Comparison of ENCODE assay signal across 8 mouse cellular contexts in the genomic region with DNA sequence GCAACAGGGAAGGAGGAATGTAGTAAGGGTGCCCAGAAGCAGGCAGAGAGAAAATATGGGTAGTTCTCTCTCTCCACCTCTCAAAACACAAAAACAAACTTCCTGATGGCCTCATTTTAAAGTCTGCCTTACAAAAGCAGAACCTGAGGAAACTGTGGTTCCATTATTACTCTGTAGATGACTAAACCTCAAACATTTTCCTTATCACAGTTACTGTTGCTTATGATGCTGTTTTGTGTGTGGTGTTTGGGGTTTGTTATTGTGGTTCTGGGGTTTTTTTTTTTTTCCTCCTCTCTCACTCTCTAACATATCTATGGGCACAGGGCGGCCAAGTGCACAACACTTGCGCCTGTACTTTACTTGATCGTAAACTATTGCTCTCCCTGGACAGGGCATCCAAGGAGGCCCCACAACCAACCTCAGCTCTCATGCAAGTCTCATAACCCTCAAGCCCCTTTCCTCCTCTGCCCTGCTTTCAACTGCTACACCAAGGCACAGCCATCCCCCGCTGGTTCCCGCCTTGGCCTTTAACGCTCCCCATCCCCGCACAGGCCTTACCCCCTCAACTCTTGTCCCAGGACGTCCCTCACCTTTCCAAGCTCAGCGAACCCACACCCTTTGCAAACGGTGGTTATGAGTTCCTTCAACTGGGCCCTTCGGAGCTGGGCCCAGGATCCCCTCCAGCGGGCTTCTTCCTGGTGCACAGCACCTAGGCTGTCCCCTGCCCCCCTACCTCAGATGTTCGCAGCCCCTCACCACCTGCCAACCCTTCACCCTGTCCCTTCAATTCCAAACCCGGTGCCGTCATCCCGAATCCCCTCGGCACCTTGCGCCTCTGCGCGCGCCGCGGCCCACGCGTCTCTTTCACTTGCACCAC. TPM values are rescaled to one million over a fixed set of nuclear protein-coding genes. Genes with fewer than 3 reads are reported as not detected.
A peak's percentile ranks its signal among the peaks of the same experiment; 100 is the strongest.
DNase-seq lines count a peak whose midpoint lies in the region; TF ChIP-seq lines count a peak whose summit lies in the region.

No protein-coding gene starts in this region.

- TF ChIP-seq CTCF in thymus, adult 2 months (IDR thresholded peaks at IDR 0.05; ENCODE audit: borderline replicate concordance, control insufficient read depth, extremely low read depth, insufficient read depth, low read length, poor library complexity), result no peak

- H3K36me3 ChIP-seq in thymus, adult 2 months (ENCODE audit: control insufficient read depth, insufficient read depth, low read length), result no peaks in the 10 kb centered on the region
- 0 out of 2 replicates have a peak, but pooled peaks cover 8% of the 10 kb centered on the region for H3K36me3 ChIP-seq in midbrain, embryonic 10.5 days

- H3K4me1 ChIP-seq in thymus, adult 2 months (replicated peaks; ENCODE audit: control insufficient read depth, insufficient read depth, low read length), result peaks cover 10% of the 10 kb centered on the region
- H3K4me1 ChIP-seq in midbrain, embryonic 10.5 days, result peaks cover 18% of the 10 kb centered on the region

- peak overlapping the region; percentile 67 for H3K4me3 ChIP-seq in thymus, adult 2 months (ENCODE audit: control insufficient read depth, insufficient read depth, low read length)
- H3K4me3 ChIP-seq in midbrain, embryonic 10.5 days, result peak overlapping the region; percentile 89

- no peak for DNase-seq in thymus, adult 2 months
- DNase-seq in thymus, postnatal 0 days (ENCODE audit: low spot score), result no peak
- peak; percentile 39 for DNase-seq in embryo, embryonic 10.5 days (ENCODE audit: low spot score)
- peak; percentile 2 for DNase-seq in hindlimb bud, embryonic 11.5 days (ENCODE audit: extremely low spot score, low read depth, low spot score)
- no peak for DNase-seq in midbrain, embryonic 10.5 days (ENCODE audit: low spot score)
- no peak for DNase-seq in right cerebral cortex, adult 18-20 months
- no peak for DNase-seq in layer of hippocampus, adult 8-10 months (ENCODE audit: low spot score in 2 of 2)
- DNase-seq in adrenal gland, postnatal 25 days, result no peak

- no peaks in the 10 kb centered on the region for H3K9me3 ChIP-seq in midbrain, embryonic 10.5 days (replicated peaks)

- no peaks in the 10 kb centered on the region for H3K27me3 ChIP-seq in thymus, adult 2 months (ENCODE audit: control insufficient read depth, insufficient read depth, low read length)
- no peaks in the 10 kb centered on the region for H3K27me3 ChIP-seq in midbrain, embryonic 10.5 days (ENCODE audit: low read depth, poor library complexity, severe bottlenecking)

- no peak overlapping the region for H3K27ac ChIP-seq in thymus, adult 2 months (ENCODE audit: control insufficient read depth, insufficient read depth, low read length)
- H3K27ac ChIP-seq in midbrain, embryonic 10.5 days (replicated peaks), result peak overlapping the region; percentile 92

- WGBS in thymus, adult 2 months, result 2% methylated on average over 25 of the region's 25 CpGs
- WGBS in midbrain, embryonic 10.5 days, result 2% methylated on average over 25 of the region's 25 CpGs

- no peak for TF ChIP-seq POLR2A in thymus, adult 2 months (IDR thresholded peaks at IDR 0.05; ENCODE audit: control insufficient read depth, extremely low read depth, insufficient read depth, low read length, poor library complexity)

RNA-seq across cellular contexts. Expression of gene Fam160a2, which starts 0.6 kb away (rescaled TPM):
- polyA plus RNA-seq in thymus, adult 2 months (2012; rRNA removed), result 36.6 and 52.6 TPM in 2 replicates
- polyA plus RNA-seq in thymus, postnatal 0 days (2015; fragmentation: Nextera tagmentation; extraction: Ambion mirVana), result 13.7 and 16.0 TPM in 2 replicates
- 38.6 and 39.3 TPM in 2 replicates for polyA plus RNA-seq in midbrain, embryonic 10.5 days (2016; fragmentation: Nextera tagmentation; extraction: Ambion mirVana)
- 10 to 100 TPM; 53.0 to 63.3 (median 60.1) TPM for total RNA-seq in layer of hippocampus, adult 8-10 months (2022)
- total RNA-seq in adrenal gland, postnatal 25 days (2021), result 33.2 and 33.3 TPM in 2 replicates

RNA-seq across cellular contexts. Expression of gene Cnga4, which starts 5.1 kb away (rescaled TPM):
- polyA plus RNA-seq in thymus, adult 2 months (2012; rRNA removed), result 0.19 TPM in 1 of 2 replicates, not detected in the other
- polyA plus RNA-seq in thymus, postnatal 0 days (2015; fragmentation: Nextera tagmentation; extraction: Ambion mirVana), result 0.05 TPM in 1 of 2 replicates, not detected in the other
- 0.12 TPM in 1 of 2 replicates, not detected in the other for polyA plus RNA-seq in midbrain, embryonic 10.5 days (2016; fragmentation: Nextera tagmentation; extraction: Ambion mirVana)
- total RNA-seq in layer of hippocampus, adult 8-10 months (2022), result 1 to 10 TPM in 1 of 4 experiments, under 1 TPM in 3; 0.54 to 1.1 (median 0.76) TPM
- not detected in 2 replicates for total RNA-seq in adrenal gland, postnatal 25 days (2021)

RNA-seq across cellular contexts. Expression of gene Gm5901, which starts 24.5 kb away (rescaled TPM):
- polyA plus RNA-seq in thymus, adult 2 months (2012; rRNA removed), result 0.08 TPM in 1 of 2 replicates, not detected in the other
- not detected in 2 replicates for polyA plus RNA-seq in thymus, postnatal 0 days (2015; fragmentation: Nextera tagmentation; extraction: Ambion mirVana)
- polyA plus RNA-seq in midbrain, embryonic 10.5 days (2016; fragmentation: Nextera tagmentation; extraction: Ambion mirVana), result not detected in 2 replicates
- not detected for total RNA-seq in layer of hippocampus, adult 8-10 months (2022)
- not detected in 2 replicates for total RNA-seq in adrenal gland, postnatal 25 days (2021)

RNA-seq across cellular contexts. Expression of gene Cckbr, which starts 26.2 kb away (rescaled TPM):
- 0.24 and 0.28 TPM in 2 replicates for polyA plus RNA-seq in thymus, adult 2 months (2012; rRNA removed)
- polyA plus RNA-seq in thymus, postnatal 0 days (2015; fragmentation: Nextera tagmentation; extraction: Ambion mirVana), result 0.06 and 0.20 TPM in 2 replicates
- polyA plus RNA-seq in midbrain, embryonic 10.5 days (2016; fragmentation: Nextera tagmentation; extraction: Ambion mirVana), result 0.20 and 0.27 TPM in 2 replicates
- total RNA-seq in layer of hippocampus, adult 8-10 months (2022), result 10 to 100 TPM in 1 of 4 experiments, 1 to 10 TPM in 3; 8.6 to 10.8 (median 9.4) TPM
- not detected in 2 replicates for total RNA-seq in adrenal gland, postnatal 25 days (2021)

RNA-seq across cellular contexts. Expression of gene Olfr692, which starts 31.3 kb away (rescaled TPM):
- not detected in 2 replicates for polyA plus RNA-seq in thymus, adult 2 months (2012; rRNA removed)
- polyA plus RNA-seq in thymus, postnatal 0 days (2015; fragmentation: Nextera tagmentation; extraction: Ambion mirVana), result not detected in 2 replicates
- polyA plus RNA-seq in midbrain, embryonic 10.5 days (2016; fragmentation: Nextera tagmentation; extraction: Ambion mirVana), result not detected in 2 replicates
- total RNA-seq in layer of hippocampus, adult 8-10 months (2022), result not detected
- total RNA-seq in adrenal gland, postnatal 25 days (2021), result not detected in 2 replicates

Comparison
In these comparisons a context has a peak if more than half of its experiments do, and no peak if none do; other contexts are left out.
1. DNase-seq: peak in embryo, embryonic 10.5 days (single experiment) and hindlimb bud, embryonic 11.5 days (single experiment); none in thymus, adult 2 months (single experiment), thymus, postnatal 0 days (single experiment), midbrain, embryonic 10.5 days (single experiment), right cerebral cortex, adult 18-20 months (single experiment), layer of hippocampus, adult 8-10 months (0 of 2) and adrenal gland, postnatal 25 days (single experiment).